Mouse (Mus musculus): ENCODE measurements around the gene Fam173a.
A peak's percentile ranks its signal among the peaks of the same experiment; 100 is the strongest.
"Not testable (repeated sequence)": the region's sequence is repeated elsewhere in the genome, so short reads cannot be mapped to it uniquely, and the experiment has no call there.

Gene Fam173a

DNA sequence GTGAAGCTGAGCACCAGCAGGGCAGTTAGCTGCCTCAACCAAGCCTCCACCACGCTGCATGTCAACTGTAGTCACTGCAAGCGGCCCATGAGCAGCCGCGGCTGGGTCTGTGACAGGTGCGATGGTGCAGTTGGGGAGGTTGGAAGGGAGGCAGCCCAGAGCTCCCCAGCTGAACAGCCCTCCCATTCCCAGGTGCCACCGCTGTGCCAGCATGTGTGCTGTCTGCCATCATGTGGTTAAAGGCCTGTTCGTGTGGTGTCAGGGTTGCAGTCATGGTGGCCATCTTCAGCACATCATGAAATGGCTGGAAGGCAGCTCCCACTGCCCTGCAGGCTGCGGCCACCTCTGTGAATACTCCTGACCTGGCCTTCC is 35.5 kb upstream of the Fam173a start:
- DNase-seq, result peak; percentile 43

DNA sequence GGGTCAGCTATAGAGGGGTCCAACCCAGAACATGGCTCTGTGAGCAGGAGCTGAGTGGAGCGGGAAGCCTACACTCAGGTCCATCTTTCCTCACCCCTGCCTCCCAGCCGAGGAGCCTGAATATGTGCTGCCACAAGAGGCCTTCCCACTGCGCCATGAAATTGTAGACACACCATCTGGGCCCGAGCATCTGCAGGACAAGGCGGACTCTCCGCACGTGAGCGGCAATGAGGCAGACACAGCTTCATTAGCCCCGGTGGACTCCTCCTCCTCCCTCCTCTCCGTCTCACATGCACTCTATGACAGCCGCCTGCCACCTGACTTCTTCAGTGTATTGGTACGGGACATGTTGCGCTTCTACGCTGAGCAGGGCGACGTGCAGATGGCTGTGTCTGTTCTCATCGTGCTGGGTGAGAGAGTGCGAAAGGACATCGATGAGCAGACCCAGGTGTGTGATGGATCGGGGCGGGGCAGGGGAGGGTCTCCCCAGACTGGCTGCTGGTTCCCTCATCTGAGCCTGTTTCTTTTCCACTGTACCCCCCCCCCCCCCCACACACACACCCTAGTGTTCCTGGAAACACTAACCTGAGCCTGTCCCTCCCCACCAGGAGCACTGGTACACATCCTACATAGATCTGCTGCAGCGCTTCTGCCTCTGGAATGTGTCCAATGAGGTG is 35.0 kb upstream of the Fam173a start:
- no peak for DNase-seq

DNA sequence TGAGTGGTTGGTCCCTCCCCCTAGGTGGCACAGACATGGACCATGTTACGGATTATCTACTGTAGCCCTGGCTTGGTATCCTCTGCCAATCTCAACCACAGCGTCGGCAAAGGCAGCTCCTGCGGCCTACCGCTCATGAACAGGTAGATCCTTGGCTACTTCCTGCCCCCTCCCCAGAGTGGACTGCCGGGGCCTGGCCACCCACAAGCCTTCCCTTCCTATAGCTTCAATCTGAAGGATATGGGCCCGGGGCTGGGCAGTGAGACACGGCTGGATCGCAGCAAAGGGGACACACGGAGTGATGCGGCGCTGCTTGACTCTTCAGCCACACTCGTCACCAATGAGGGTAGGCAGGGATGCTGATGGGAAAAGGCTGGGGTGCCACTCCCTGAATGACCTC is 34.3 kb upstream of the Fam173a start:
- DNase-seq, result no peak

DNA sequence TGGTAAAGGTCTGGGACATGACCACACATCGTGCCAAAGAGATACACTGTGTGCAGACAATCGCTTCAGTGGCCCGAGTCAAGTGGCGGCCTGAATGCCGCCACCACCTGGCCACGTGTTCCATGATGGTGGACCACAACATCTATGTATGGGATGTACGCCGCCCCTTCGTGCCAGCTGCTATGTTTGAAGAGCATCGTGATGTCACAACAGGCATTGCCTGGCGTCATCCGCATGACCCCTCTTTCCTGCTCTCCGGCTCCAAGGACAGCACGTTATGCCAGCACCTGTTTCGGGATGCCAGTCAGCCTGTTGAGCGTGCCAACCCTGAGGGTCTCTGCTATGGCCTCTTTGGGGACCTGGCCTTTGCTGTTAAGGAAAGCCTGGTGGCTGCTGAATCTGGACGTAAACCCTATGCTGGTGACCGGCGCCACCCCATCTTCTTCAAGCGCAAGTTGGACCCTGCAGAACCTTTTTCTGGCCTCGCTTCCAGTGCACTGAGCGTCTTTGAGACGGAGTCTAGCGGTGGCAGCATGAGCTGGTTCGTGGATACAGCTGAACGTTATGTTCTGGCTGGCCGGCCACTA is 33.4 kb upstream of the Fam173a start:
- DNase-seq, result no peak

DNA sequence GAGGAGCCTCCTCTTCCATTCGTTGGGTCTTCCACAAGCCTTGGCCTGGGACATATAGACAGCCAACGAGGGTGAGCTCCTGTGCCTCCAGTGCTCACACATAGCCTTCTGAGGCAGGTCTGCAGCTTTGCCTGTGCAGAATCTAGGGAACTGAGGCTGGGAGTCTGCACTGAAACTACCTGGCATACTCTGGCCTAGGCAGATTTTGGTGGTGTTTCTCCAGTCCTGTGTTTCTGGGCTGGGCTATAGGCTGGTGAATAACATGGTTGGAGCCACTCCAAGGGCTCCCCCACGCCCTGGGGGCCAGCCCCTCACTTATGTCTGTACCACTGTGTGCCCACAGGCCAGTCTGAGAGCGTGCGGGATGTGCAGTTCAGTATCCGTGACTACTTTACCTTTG is 32.6 kb upstream of the Fam173a start:
- no peak for DNase-seq

DNA sequence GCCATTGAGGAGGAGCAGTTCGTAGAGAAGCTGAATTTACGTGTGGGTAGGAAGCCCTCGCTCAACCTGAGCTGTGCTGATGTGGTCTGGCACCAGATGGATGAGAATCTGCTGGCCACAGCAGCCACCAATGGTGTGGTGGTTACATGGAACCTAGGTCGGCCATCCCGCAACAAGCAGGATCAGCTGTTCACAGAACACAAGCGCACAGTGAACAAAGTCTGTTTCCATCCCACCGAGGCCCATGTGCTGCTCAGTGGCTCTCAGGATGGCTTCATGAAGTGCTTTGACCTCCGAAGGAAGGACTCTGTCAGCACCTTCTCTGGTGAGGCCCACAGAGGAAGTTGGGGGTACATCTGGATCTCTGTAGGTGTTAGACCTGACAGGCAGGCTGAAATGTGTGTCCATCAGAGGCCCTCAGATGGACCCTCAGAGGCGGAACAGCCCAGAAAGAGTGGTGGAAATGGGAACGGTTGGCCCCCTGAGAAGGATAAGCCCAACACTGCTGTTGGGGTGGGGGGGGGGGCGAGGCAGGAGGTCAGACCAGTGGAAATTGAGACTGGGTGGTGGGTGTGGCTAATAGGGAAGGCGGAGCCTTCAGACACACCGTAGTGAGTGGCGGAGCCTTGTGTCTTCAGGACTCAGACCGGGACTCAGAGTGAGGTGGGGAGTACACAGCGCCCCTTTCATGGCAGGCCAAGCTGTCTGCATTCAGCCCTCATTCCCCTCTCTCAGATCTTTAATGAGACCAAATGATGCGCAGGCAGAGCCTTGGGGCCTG is 31.9 kb upstream of the Fam173a start:
- DNase-seq, result no peak

DNA sequence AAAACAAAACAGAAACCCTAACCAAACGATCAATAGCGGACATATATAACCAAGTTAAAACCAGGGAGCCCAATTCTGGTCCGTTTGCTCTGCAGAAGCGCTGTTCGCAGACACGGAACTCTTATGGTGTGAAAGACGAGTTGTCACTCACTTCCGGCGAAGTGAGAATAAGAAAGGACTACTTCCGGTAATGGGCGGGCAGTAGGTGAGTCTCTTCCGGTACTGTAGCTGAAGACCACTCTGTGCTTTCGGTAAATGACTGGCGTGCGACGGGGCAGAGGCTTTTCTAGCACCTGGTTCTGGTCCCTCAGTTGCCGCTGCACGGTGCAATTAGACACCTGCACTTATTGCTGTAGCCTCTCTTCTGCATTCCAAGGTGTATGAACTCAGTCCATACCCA is 30.8 kb upstream of the Fam173a start, which contains the start of gene Wdr24:
TSS of gene Wdr24 (plus strand) at position 176 of the 400 bp plus-strand sequence.
- DNase-seq, result peak; percentile 83

DNA sequence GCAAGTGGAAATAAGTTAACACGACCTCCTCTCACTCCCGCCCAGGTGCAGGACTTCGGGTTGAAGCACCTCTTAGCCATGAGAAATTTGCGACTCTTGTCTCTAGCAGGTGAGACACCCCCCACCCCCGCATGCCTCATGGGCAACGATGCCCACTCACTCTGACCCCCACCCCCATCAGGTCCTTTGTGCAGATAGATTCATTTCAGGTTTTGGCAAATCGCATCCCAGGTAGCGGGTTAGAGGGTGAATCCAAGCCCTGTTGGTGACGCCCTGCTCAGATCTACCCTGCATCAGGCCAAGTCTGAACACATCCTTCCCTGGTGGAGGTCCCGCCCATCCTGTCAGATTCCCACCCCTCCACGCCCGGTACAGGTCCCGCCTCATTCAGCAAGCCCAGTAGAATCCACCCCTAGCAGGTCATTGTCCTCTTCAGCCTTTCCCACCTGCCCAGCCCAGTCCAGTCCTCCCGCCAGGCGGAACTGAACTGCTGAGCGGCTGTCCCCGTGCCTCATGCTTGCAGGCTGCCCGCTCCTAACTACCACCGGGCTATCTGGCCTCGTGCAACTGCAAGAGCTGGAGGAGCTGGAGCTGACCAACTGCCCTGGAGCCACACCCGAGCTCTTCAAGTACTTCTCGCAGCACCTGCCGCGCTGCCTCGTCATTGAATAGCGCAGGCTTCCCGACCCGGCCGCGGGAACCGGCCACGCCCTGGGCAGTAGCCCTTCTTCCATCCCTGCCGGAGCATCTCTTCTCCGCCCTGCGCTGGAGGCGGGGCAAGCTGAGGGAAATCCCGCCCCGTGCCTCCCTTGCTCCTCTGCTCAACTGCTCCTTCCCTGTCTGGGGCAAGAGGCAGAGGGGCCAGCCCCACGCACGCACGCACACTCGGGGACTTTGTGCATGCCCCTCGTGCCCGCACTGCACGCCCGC is 26.4 kb upstream of the Fam173a start:
- DNase-seq, result no peak

DNA sequence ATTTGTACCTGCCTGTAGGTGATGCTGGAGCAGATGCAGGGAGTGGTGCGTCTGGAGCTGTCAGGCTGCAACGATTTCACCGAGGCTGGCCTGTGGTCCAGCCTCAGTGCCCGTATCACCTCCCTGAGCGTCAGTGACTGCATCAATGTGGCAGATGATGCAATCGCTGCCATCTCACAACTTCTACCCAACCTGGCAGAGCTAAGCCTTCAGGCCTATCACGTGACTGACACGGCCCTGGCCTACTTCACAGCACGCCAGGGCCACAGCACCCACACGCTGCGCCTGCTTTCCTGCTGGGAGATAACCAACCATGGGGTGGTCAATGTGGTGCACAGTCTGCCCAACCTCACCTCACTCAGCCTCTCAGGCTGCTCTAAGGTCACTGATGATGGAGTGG is 25.0 kb upstream of the Fam173a start:
- DNase-seq, result no peak

DNA sequence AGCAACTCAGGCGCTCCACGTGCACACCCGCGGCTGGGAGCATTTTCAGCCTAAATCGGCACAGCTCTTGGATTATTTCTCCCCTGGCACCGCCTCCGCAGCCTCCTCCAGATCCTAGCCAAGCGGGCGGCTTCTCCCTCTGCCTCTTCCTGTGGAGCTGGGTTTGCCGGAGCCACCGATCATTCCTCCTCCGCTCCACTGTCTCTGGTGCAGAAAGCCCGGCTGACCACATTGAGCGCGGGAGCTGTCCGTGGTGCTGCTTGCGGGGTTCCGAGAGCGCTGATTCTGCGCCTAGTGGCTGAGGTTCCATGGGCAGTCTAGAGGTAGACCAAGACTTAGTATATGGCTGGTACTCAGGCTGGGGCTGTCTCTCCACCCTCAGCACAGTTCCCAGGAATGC is 20.8 kb upstream of the Fam173a start:
- peak; percentile 84 for DNase-seq

DNA sequence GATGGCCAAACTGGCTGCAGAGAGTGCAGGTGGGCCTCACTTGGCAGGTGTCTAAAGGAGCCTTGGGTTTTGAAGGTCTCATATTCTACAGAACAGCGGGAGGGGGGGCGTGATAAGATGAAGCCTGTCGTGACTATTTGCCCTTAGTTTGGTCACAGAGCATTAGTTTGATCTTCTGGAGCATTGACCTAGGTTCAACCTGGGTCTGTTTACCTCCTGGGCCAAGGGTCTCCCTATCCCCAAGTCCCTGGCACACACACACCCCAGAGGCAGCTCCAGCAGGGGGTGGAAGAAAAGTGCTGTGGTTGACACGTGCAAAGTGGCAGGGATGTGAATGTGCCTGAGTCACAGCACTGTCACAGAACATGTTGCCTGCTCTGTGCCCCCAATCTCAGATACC is 18.2 kb upstream of the Fam173a start:
- no peak for DNase-seq

DNA sequence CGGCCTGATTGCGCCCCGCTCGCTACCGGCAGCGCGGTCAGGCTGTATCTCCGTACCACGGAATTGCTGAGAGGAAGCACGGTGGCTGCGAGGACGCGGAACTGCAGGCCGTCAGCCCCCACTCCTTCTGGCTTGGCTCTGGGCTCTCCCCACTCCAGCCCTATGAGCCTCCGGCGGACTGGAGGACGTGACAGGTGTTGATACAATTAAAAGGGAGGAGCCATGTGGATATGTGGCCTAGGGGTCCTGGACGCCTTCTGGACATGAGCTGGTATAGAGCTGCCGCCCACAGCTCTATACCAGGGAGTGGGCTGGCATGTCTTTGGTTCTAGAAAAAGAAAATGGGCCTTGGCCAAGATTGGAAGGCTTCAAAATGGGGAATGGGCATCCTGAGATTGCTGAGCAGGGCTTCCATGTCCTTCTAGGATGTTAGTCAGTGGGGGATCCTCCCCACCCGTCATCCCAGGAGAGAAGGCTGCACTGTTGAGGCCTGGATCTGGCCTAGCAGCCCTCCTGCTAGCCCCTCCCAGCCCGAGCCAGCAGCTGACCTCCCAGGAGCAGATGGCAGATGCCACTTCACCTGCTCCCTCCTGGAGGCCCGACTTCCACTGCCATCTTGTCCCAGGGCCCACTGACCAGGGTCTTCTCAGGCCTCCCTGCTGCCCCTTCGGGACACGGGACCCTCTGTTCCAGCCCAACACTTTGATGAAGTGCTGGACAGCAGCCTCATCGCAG is 17.1 kb upstream of the Fam173a start:
- DNase-seq, result no peak

DNA sequence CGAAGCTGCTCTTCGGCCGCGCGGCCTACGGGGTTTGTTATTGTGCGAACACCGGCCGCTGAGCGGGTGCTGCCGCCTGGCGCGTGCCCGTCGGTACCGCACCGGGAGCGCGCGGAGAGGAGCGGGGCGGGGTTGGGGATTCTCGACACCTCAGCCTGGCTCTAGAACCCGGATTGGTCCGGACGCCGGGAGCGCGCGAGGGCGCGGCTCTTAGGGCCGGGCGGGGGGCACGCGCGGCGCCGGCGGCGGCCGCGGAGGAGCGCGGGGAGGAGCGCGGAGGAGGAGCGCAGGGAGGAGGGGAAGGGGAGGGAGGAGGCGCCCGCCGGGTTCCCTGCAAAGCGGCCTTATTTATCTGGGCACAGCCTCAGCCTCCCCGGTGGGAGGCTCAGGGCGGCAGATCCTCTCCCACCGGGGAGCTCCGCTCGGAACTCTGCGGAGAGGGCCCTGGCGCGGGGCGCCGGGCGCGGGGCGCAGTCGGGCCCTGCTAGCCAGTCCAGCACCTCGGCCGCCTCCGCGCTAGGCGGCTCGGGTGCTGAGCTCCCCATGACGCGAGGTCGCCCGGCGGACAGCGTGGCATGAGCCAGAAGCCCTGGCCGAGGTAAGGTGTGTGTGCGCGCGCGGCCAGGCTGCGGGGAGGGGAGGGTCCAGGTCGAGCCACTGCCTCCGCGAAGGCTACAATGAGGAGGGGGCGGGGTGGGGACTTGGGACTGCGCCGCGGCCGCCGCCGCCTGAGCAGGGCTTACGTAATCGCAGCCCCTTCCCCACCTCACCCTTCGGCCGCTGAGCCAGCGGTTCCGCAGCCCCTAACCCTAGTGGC is 16.3 kb upstream of the Fam173a start, which contains the start of gene Fbxl16:
TSS of gene Fbxl16 (plus strand) at position 297 of the 817 bp plus-strand sequence.
- DNase-seq, result no peak

DNA sequence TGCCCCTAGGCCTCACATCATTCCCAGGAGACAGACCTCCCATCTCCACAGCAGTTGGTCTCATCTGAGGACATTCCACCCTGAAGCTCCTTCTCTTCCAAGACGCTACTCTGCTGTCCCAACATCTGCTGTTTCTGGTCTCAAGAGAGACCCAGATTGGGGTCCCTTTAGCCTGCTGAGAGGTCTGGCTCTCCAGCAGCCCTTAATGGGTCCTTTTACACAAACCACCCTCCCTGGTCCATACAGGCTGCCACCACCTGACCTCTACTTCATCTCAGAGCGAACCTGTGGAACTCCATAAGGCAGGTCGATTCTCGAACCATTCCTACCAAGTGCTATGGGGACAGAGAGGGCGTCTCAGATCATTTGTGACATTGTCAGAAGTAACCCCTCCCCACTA is 15.3 kb upstream of the Fam173a start:
- DNase-seq, result no peak

DNA sequence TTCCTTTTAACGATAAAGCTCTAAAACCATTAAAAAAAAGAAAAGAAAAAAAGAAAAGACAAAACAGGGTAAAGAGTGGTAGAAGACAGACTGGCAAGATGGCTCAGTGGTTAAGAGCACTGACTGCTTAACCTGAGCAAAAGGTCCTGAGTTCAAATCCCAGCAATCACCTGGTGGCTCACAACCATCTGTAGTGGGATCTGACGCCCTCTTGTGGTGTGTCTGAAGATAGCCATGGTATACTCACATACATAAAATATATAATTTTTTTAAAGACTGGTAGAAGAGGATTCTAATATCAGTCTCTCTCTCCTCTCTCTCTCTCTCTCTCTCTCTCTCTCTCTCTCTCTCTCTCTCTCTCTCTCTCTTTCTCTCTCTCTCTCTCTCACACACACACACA is 14.8 kb upstream of the Fam173a start:
- not testable (repeated sequence) for DNase-seq

DNA sequence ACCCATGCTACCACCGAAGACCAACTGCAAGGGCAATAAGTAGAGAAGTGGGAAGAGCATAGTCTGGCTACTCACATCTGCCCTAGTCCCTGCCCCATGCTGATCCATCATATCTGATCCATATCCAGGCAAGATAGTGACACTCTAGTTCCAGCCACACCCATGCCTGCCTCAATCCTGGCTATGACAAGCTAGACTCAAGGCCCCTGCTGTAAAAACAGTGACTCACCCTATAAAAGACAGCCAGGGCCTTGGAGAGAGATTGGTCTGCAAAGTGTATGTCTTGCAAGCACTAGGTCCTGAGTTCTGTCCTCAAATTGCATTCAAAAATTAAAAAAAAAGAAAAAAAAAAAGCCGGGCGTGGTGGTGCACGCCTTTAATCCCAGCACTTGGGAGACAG is 13.8 kb upstream of the Fam173a start:
- no peak for DNase-seq

DNA sequence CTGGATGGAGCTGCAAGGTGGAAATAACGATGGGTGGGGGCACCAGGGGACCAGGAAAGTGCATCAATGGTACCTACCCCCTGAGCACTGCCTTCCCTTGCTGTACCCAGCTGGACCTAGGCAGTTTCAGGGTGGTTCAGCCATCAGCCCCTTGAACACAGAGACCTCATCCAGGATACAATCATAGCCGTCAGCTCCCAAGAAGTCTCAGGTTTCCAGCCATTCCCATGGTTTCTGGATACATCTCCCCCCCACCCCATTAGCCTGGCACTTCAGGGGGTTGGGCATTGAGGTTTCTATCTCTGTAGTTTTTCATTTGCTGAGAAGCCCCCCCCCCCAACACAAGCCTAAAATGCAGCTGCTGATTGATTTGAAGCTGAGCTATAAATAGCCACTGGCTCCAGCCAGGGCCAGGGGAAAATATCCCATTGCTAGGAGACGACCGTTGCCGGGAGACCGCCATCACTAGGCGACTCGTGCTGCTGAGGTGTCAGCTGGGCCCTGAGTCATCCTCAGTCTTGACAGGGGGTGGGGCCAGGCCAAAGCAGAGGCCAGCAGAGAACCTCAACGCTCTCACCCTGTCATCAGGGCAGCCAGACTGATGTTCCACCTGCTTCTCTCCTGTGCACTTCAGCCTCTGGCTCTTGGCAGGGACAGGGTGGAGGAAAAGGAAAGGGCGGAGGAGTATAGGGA is 10.3 kb upstream of the Fam173a start:
- DNase-seq, result no peak

DNA sequence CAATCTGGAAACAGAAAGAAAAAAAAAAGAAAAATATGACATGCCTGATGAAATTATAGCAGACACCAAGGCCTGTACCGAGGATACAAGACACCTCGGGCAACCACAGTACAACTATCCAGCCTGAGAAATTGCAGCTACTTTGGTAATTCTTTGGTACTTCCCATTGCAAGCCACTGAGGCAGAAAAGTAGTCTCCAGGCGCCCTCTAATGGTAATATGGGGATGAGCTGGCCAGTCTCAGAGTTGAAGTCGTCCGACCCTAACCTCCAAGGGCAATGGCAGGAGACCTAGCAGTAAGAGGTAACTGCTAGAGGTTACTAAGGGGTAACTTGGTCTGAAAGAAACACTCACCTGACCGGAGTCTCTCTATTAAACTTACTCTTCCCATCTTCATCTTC is 8.3 kb upstream of the Fam173a start:
- peak; percentile 80 for DNase-seq

DNA sequence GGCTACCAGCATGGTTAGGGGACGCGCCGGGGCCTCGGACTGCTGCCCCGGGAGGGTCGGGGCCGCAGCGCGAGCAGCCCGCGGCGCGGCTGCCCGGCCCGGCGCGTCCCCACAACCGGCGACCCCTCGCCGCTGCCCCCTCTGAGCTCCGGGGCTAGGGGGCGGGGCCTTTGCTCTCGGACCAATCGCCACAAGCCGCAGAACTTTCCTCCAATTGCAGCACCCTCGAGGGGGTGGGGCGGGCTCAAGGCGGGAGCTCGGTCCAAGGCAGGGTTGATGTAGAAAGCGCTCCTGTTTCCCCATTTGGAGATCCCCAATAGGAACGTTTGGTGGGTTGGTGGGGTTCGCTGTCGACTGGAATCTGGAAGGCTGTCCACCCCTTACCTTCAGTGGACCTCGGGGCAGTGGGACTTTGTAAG is 4.3 kb upstream of the Fam173a start, which contains the start of gene Metrn:
TSS of gene Metrn (minus strand) at position 186 of the 419 bp plus-strand sequence.
- DNase-seq, result peak; percentile 95

DNA sequence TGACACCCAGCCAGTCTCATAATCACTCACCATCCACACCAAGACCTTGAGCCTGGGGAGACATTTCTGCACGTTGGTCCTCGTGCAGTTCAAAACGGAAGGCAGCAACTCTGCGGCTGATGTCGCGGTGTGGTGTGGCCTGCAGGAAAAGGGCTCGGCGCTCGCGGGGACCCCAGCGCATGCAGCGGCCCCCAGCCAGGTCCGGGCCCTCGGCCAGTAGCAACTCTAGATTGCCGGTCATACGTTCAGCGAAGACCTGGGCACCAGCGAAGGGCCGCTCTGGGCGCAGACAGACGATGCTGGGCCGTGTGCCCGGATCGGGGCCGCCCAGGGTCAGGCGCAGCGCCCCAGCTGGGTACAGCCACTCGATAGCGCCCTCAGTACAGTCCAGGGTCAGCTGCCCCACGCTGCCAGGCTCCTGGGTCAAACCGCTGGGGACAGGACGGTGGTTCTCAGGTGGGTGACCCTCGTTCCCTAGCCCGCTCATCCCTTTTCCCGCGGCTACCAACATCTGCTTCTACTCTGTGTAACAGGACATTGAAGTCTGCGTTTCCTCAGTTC is 3.6 kb upstream of the Fam173a start:
- peak; percentile 40 for DNase-seq

All from thymus, postnatal 14 days (tissue).